In the genomic region with DNA sequence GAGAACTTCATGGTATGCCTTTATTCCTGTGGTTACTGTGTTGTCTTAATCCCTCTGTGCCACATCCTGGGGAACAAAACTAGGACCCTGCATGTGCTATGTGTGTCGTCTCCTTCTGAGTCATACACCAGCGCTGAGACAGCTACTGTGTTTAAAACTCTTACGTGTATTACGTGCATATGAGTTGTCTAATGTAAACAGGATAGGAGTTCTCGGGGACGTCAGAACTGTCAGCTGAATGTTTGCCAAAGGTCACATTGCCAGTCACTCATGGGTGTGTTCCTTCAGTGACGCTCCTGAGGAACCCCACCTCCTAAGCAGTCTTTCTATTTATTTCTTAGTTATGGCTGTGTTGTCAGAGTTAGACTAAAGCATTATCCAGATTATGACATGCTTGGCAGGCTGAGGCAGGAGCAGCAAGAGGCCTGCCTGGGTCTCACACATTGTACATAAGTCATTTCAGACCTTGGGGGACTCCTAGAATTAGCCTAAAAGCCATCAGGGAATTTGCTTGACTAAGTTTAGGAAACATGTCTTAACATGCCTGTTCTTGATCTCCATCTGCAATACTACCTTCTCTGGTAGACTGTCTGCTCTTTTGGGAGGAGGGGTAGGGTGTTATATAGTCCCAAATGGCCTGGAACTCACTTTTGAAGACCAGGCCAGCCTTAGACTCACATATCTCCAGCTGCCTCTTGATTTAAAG, we compare ENCODE assay signal across 16 mouse cellular contexts. TPM values are rescaled to one million over a fixed set of nuclear protein-coding genes. Genes with fewer than 3 reads are reported as not detected.
DNase-seq lines count a peak whose midpoint lies in the region; ATAC-seq and TF ChIP-seq lines count a peak whose summit lies in the region.
"Had no signal": no experiment of that assay in that cellular context is flagged by ENCODE, and none has a peak within 500 bp of the region (broad histone marks: within the 10 kb centered on the region; RNA-seq: fewer than 3 reads in every experiment).

No protein-coding gene starts in this region.

- H3K36me3 ChIP-seq in spleen, adult 2 months (ENCODE audit: control insufficient read depth, insufficient read depth, low read length) = peaks cover 27% of the 10 kb centered on the region
- peaks cover 32% of the 10 kb centered on the region for H3K36me3 ChIP-seq in intestine, embryonic 16.5 days (ENCODE audit: control insufficient read depth, insufficient read depth, low read length)

- H3K9me3 ChIP-seq in intestine, embryonic 16.5 days (ENCODE audit: control insufficient read depth, low read length) = no peaks in the 10 kb centered on the region
- H3K9me3 ChIP-seq: hindbrain, embryonic 13.5 days; kidney, embryonic 15.5 days; limb, embryonic 10.5 days; liver, embryonic 15.5 days; midbrain, embryonic 13.5 days had no signal

- no peak for TF ChIP-seq CTCF in spleen, adult 2 months (IDR thresholded peaks at IDR 0.05; ENCODE audit: extremely low read depth, insufficient read depth, insufficient read length, insufficient replicate concordance)

- H3K9ac ChIP-seq in intestine, embryonic 16.5 days (ENCODE audit: low read depth, low read length) = no peak overlapping the region
- H3K9ac ChIP-seq: hindbrain, embryonic 13.5 days; kidney, embryonic 15.5 days; liver, embryonic 15.5 days; midbrain, embryonic 13.5 days had no signal

- H3K27ac ChIP-seq in spleen, adult 2 months (ENCODE audit: insufficient read depth, low read length) = peak overlapping the region; percentile 18; the same call in 1 of the 2 replicates
- peak overlapping the region; percentile 59; the same call in 1 of the 2 replicates for H3K27ac ChIP-seq in intestine, embryonic 16.5 days (ENCODE audit: low read length)
- H3K27ac ChIP-seq: hindbrain, embryonic 13.5 days; kidney, embryonic 15.5 days; limb, embryonic 10.5 days; liver, embryonic 15.5 days; midbrain, embryonic 13.5 days had no signal

- no peaks in the 10 kb centered on the region for H3K27me3 ChIP-seq in spleen, adult 2 months (ENCODE audit: control insufficient read depth, insufficient read depth, low read length)
- H3K27me3 ChIP-seq in intestine, embryonic 16.5 days (replicated peaks; ENCODE audit: control insufficient read depth, insufficient read depth, low read length) = no peaks in the 10 kb centered on the region
- H3K27me3 ChIP-seq: hindbrain, embryonic 13.5 days; kidney, embryonic 15.5 days; liver, embryonic 15.5 days; midbrain, embryonic 13.5 days had no signal

- TF ChIP-seq POLR2A in spleen, adult 2 months (IDR thresholded peaks at IDR 0.05; ENCODE audit: low read depth, low read length) = no peak

- peak; percentile 87 for ATAC-seq in intestine, embryonic 16.5 days
- ATAC-seq: CD4-positive, CD25-positive, alpha-beta regulatory T cell, adult 4 months; midbrain, embryonic 13.5 days had no signal

- DNase-seq in spleen, adult 2 months (ENCODE audit: low read depth in 1 of 2, low spot score in 2 of 2) = no peak
- no peak for DNase-seq in spleen, postnatal 14 days (ENCODE audit: low spot score in 2 of 2)
- peak; percentile 72 for DNase-seq in lung, postnatal 36 days
- DNase-seq in adrenal gland, postnatal 14 days = no peak
- DNase-seq in left cerebral cortex, postnatal 14 days (ENCODE audit: low spot score in 2 of 2) = no peak
- no peak for DNase-seq in left cerebral cortex, adult 9 months (ENCODE audit: low spot score in 2 of 2)
- DNase-seq: cerebellum, adult 2 months; embryo, embryonic 11 days; right cerebral cortex, postnatal 25 days had no signal

- WGBS in spleen, adult 2 months = 82% methylated on average over 7 of the region's 7 CpGs
- WGBS in intestine, embryonic 16.5 days = 34% methylated on average over 7 of the region's 7 CpGs

- no peaks in the 10 kb centered on the region; the same call in 1 of the 2 replicates for H3K4me1 ChIP-seq in spleen, adult 2 months (ENCODE audit: control insufficient read depth, insufficient read depth, insufficient read length)
- H3K4me1 ChIP-seq in intestine, embryonic 16.5 days (ENCODE audit: control insufficient read depth, insufficient read depth, low read length) = peaks cover 8% of the 10 kb centered on the region
- H3K4me1 ChIP-seq: hindbrain, embryonic 13.5 days; kidney, embryonic 15.5 days; limb, embryonic 10.5 days; midbrain, embryonic 13.5 days had no signal

- H3K4me2 ChIP-seq in intestine, embryonic 16.5 days (ENCODE audit: low read depth, low read length) = no peak overlapping the region
- H3K4me2 ChIP-seq: hindbrain, embryonic 13.5 days; kidney, embryonic 15.5 days; liver, embryonic 15.5 days; midbrain, embryonic 13.5 days had no signal

- no peak overlapping the region for H3K4me3 ChIP-seq in spleen, adult 2 months (ENCODE audit: extremely low read depth, insufficient read depth, insufficient read length)
- H3K4me3 ChIP-seq in intestine, embryonic 16.5 days (ENCODE audit: low read length) = no peak overlapping the region
- H3K4me3 ChIP-seq: hindbrain, embryonic 13.5 days; kidney, embryonic 15.5 days; limb, embryonic 10.5 days; liver, embryonic 15.5 days; midbrain, embryonic 13.5 days had no signal

- intact Hi-C loops in left cerebral cortex, postnatal 14 days (cut with DNase I) = no loop called here

RNA-seq across cellular contexts. Expression of gene Gfpt1, which starts 26.7 kb away (rescaled TPM):
- 5.6 and 6.1 TPM in 2 replicates for polyA plus RNA-seq in spleen, adult 2 months (2012; rRNA removed)
- polyA plus RNA-seq in intestine, embryonic 16.5 days (2015; fragmentation: Nextera tagmentation; extraction: Ambion mirVana) = 24.7 and 25.7 TPM in 2 replicates
- 36.9 and 42.1 TPM in 2 replicates for total RNA-seq in adrenal gland, postnatal 14 days (2021)
- 10 to 100 TPM; 56.3 to 57.5 TPM for total RNA-seq in left cerebral cortex, postnatal 14 days (2021)

RNA-seq across cellular contexts. Expression of gene D6Ertd527e, which starts 35.2 kb away (rescaled TPM):
- 0.90 and 2.9 TPM in 2 replicates for polyA plus RNA-seq in spleen, adult 2 months (2012; rRNA removed)
- polyA plus RNA-seq in intestine, embryonic 16.5 days (2015; fragmentation: Nextera tagmentation; extraction: Ambion mirVana) = 0.23 and 0.54 TPM in 2 replicates
- total RNA-seq in adrenal gland, postnatal 14 days (2021) = not detected in 2 replicates
- total RNA-seq in left cerebral cortex, postnatal 14 days (2021) = not detected
- polyA plus RNA-seq: CD4-positive, CD25-positive, alpha-beta regulatory T cell, adult 4 months; liver, embryonic 15.5 days had no signal
